Mouse (Mus musculus): ENCODE measurements at regions not wholly inside any gene's neighbourhood (a gene's known extent, or its start where the extent isn't known, plus 50 kb on each side); places are given as distances from the start of the nearest gene placed in this dataset.

DNA sequence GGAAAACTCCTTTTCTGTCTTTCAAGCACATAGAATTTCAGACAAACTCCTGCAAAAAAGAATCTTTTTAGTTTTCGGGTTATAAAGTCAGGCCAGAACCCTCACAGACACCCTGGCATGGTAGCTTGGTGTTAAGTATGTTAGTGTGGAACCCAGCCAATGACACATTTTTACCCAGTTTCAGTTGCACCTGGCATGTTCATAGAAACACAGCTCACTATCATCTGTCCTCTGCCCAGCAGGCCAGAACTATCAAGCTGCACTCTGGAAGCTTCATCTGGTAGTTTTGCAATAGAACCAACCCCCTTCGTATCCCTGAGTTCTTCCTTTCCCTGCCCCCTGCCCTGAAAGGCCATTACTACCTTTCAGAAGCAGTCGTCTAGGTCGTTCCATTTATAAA is 82.4 kb upstream of the Dap start:
- Histone ChIP-seq H3K27me3 (no peaks in the 10 kb centered on the region), H3K36me3 (no peaks in the 10 kb centered on the region), H3K4me1 (peaks cover 5% of the 10 kb centered on the region; the same call in 1 of the 2 replicates), H3K9me3 (no peaks in the 10 kb centered on the region), H3K4me3 (no peak overlapping the region), H3K27ac (replicated peaks) (no peak overlapping the region), H3K9ac (replicated peaks) (no peak overlapping the region), H3K4me2 (replicated peaks) (no peak overlapping the region)
- 72% methylated on average over 4 of the region's 4 CpGs for WGBS
- no peak for ATAC-seq (replicated peaks)

GRCm38 (mm10) chr15:31148251-31149145 is 75.6 kb upstream of the Dap start:
- H3K36me3 ChIP-seq = no peaks in the 10 kb centered on the region
- no peaks in the 10 kb centered on the region for H3K9me3 ChIP-seq
- H3K4me3 ChIP-seq = no peak overlapping the region
- H3K27ac ChIP-seq (replicated peaks) = peak overlapping the region; percentile 31
- H3K4me1 ChIP-seq = peaks cover 22% of the 10 kb centered on the region
- 64% methylated on average over 10 of the region's 10 CpGs for WGBS
- no peaks in the 10 kb centered on the region for H3K27me3 ChIP-seq
- ATAC-seq (replicated peaks) = peak; percentile 78
- no peak overlapping the region for H3K4me2 ChIP-seq (replicated peaks)
- H3K9ac ChIP-seq (replicated peaks) = no peak overlapping the region

GRCm38 (mm10) chr15:31149855-31150254 is 74.3 kb upstream of the Dap start:
- no peak; the same call in 1 of the 2 replicates for ATAC-seq (replicated peaks)
- H3K4me3 ChIP-seq = no peak overlapping the region
- H3K36me3 ChIP-seq = no peaks in the 10 kb centered on the region
- WGBS = 56% methylated on average over 2 of the region's 2 CpGs
- no peak overlapping the region for H3K4me2 ChIP-seq (replicated peaks)
- peaks cover 22% of the 10 kb centered on the region for H3K4me1 ChIP-seq
- no peaks in the 10 kb centered on the region for H3K9me3 ChIP-seq
- no peak overlapping the region for H3K9ac ChIP-seq (replicated peaks)
- H3K27me3 ChIP-seq = no peaks in the 10 kb centered on the region
- H3K27ac ChIP-seq (replicated peaks) = no peak overlapping the region

- Histone ChIP-seq H3K27ac (replicated peaks) (peak overlapping the region; percentile 67), H3K9me3 (no peaks in the 10 kb centered on the region), H3K27me3 (no peaks in the 10 kb centered on the region), H3K4me3 (no peak overlapping the region), H3K36me3 (no peaks in the 10 kb centered on the region), H3K4me2 (replicated peaks) (peak overlapping the region; percentile 16; the same call in 1 of the 2 replicates), H3K4me1 (peaks cover 22% of the 10 kb centered on the region), H3K9ac (replicated peaks) (no peak overlapping the region)
- ATAC-seq (replicated peaks) = peak; percentile 85
- WGBS = 36% methylated on average over 21 of the region's 21 CpGs
Measured at GRCm38 (mm10) chr15:31150546-31151471, 73.3 kb upstream of the Dap start.

DNA sequence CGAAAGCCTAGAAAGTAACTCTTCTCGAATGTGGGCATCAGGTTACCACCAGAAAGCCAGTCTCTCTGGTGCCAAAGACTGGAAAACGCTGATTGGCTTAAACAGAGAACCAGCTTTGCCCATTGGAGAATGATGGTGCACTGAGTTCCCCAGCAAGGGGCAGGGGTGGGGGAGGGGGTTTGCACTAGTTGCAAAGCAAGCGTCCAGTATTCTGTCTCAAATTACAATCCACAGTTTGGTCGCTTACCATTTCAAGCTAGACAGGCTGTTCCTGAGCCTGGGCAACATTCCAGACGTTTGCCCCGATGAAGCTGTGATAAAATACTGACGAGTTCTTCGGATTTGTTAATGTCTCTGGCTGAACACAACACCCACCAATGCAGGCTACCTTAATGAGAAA is 69.0 kb upstream of the Dap start:
- H3K9me3 ChIP-seq = no peaks in the 10 kb centered on the region
- no peak for ATAC-seq (replicated peaks)
- no peak overlapping the region for H3K4me3 ChIP-seq
- no peaks in the 10 kb centered on the region for H3K36me3 ChIP-seq
- H3K4me1 ChIP-seq = peaks cover 12% of the 10 kb centered on the region
- H3K27ac ChIP-seq (replicated peaks) = no peak overlapping the region
- no peak overlapping the region for H3K9ac ChIP-seq (replicated peaks)
- no peaks in the 10 kb centered on the region for H3K27me3 ChIP-seq
- H3K4me2 ChIP-seq (replicated peaks) = no peak overlapping the region
- 42% methylated on average over 9 of the region's 9 CpGs for WGBS

DNA sequence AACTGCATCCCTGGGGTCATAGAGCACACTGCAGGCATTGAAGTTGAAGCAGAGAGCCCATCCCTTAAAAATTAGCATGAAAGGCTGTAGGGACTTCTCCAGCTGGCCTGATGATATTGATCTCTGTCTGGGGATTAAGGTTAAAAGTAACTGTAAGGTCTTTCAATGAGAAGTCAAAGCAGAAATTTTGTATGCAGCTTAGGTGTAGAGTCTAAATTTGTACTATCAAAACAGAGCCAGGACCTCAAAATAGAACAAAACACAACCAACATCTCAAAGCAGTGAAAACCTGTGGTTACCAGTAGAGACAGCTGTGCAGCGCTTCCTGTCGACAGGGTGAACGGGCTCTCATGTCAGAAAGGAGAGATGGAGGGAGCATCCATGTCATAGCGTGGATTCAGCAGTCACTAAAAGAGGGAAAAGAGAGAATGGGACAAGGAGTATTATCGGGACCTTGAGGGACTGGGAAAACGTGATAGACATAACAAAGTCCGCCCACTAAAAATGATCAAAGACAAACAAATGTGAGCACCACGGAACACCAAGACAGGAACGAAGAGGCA is 57.5 kb upstream of the Dap start:
- WGBS = 86% methylated on average over 9 of the region's 9 CpGs
- ATAC-seq (replicated peaks) = no peak

GRCm38 (mm10) chr15:31167506-31167905 is 56.6 kb upstream of the Dap start:
- ATAC-seq (replicated peaks) = no peak
- H3K9ac ChIP-seq (replicated peaks) = no peak overlapping the region

More for the DNA sequence above, 57.5 kb upstream of the Dap start:
- no peak overlapping the region for H3K27ac ChIP-seq (replicated peaks)
- H3K4me3 ChIP-seq = no peak overlapping the region
- no peaks in the 10 kb centered on the region for H3K27me3 ChIP-seq
- no peaks in the 10 kb centered on the region for H3K4me1 ChIP-seq
- no peak overlapping the region for H3K4me2 ChIP-seq (replicated peaks)
- H3K9me3 ChIP-seq = no peaks in the 10 kb centered on the region
- no peak overlapping the region for H3K9ac ChIP-seq (replicated peaks)
- H3K36me3 ChIP-seq = no peaks in the 10 kb centered on the region

GRCm38 (mm10) chr15:31168191-31168590 is 55.9 kb upstream of the Dap start:
- no peaks in the 10 kb centered on the region for H3K4me1 ChIP-seq
- no peak overlapping the region for H3K9ac ChIP-seq (replicated peaks)
- no peak for ATAC-seq (replicated peaks)
- H3K36me3 ChIP-seq = no peaks in the 10 kb centered on the region
- H3K9me3 ChIP-seq = no peaks in the 10 kb centered on the region
- H3K27me3 ChIP-seq = no peaks in the 10 kb centered on the region
- WGBS = 86% methylated on average over 9 of the region's 9 CpGs
- H3K4me3 ChIP-seq = no peak overlapping the region
- H3K27ac ChIP-seq (replicated peaks) = no peak overlapping the region
- H3K4me2 ChIP-seq (replicated peaks) = no peak overlapping the region

More at GRCm38 (mm10) chr15:31167506-31167905, 56.6 kb upstream of the Dap start:
- Histone ChIP-seq H3K4me1 (no peaks in the 10 kb centered on the region), H3K4me2 (replicated peaks) (no peak overlapping the region), H3K36me3 (no peaks in the 10 kb centered on the region), H3K27me3 (no peaks in the 10 kb centered on the region), H3K27ac (replicated peaks) (no peak overlapping the region), H3K9me3 (no peaks in the 10 kb centered on the region), H3K4me3 (no peak overlapping the region)
- WGBS = 92% methylated on average over 5 of the region's 5 CpGs

DNA sequence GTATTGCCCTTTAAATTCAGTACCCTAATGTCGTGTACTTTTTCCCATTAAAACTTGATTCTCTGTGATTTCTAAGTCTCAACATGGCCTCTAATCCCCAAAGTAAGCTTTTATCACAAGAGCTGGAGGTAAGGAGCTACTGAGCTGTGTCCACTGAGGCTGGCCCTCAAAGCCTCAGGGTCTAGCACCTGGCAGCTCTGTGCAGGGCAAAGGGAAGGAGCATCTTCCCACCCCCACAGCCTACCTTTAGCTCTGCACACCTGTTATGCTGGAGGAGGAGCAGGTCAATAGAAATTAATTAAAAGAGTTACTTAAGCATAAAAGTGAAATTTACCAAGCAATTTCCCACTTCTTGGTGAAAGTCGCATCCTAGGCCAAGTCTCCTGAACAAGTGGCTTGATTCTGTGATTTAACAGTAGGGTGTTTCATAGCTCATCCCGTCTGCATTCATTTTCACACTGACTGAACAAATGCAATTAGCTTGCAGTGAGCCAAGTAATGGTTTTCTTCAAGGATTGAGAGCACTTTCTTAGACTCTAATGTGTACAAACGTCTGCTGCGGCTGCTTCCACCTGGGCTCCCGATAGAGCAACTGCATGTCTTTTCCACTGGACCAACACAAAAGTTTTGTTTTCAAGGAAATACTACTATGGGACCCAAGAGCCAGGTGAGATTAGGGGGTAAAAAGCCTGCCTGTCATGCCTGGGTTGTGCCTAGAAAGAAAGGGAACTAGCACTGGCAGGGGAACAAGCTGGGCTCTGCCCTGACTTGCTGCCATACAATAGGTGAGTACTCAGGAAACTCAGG is 50.6 kb upstream of the Dap start:
- Histone ChIP-seq H3K4me1 (no peaks in the 10 kb centered on the region), H3K9ac (replicated peaks) (no peak overlapping the region), H3K27ac (replicated peaks) (no peak overlapping the region), H3K4me3 (no peak overlapping the region), H3K27me3 (no peaks in the 10 kb centered on the region), H3K36me3 (no peaks in the 10 kb centered on the region), H3K9me3 (no peaks in the 10 kb centered on the region), H3K4me2 (replicated peaks) (no peak overlapping the region)
- WGBS = 52% methylated on average over 6 of the region's 6 CpGs
- no peak for ATAC-seq (replicated peaks)

All from forebrain, embryonic 15.5 days (tissue).